Mouse (Mus musculus): Measurements from ENCODE around the gene Psg20.
"Not testable (repeated sequence)": the region's sequence is repeated elsewhere in the genome, so short reads cannot be mapped to it uniquely, and the experiment has no call there.

Gene Psg20

GRCm38 (mm10) chr7:18686085-18686484 lies at the start of gene Psg20:
TSS of gene Psg20 (minus strand) at chr7:18686185.
- in situ Hi-C loops (cut with MboI; ENCODE audit: low pct_unique_long_range_greater_than_20kb in 1 of 2, low sequenced_read_pairs in 2 of 2, unreplicated experiment in 1 of 2): loop anchor here in 1 of 2 experiments (25.0 kb wide), 1 partner anchor 449 kb away; the partner anchor contains the start of gene Mill1

- in situ Hi-C loops (cut with MboI; ENCODE audit: low pct_unique_long_range_greater_than_20kb in 1 of 2, low sequenced_read_pairs in 2 of 2, unreplicated experiment in 1 of 2): no loop called here
These were observed 48.5 kb upstream of the Psg20 start for GRCm38 (mm10) chr7:18734451-18734850.

GRCm38 (mm10) chr7:18733111-18733510 lies 47.1 kb upstream of the Psg20 start:
- in situ Hi-C loops (cut with MboI; ENCODE audit: low pct_unique_long_range_greater_than_20kb in 1 of 2, low sequenced_read_pairs in 2 of 2, unreplicated experiment in 1 of 2): no loop called here

GRCm38 (mm10) chr7:18728391-18728790 lies 42.4 kb upstream of the Psg20 start:
- in situ Hi-C loops (cut with MboI; ENCODE audit: low pct_unique_long_range_greater_than_20kb in 1 of 2, low sequenced_read_pairs in 2 of 2, unreplicated experiment in 1 of 2): loop anchor here in 1 of 2 experiments (10.0 kb wide), 1 partner anchor 66 kb away; the partner anchor contains the start of gene Psg19

GRCm38 (mm10) chr7:18725931-18726330 lies 39.9 kb upstream of the Psg20 start:
- in situ Hi-C loops (cut with MboI; ENCODE audit: low pct_unique_long_range_greater_than_20kb in 1 of 2, low sequenced_read_pairs in 2 of 2, unreplicated experiment in 1 of 2): loop anchor here in 1 of 2 experiments (10.0 kb wide), 1 partner anchor 69 kb away; the partner anchor contains the start of gene Psg19

GRCm38 (mm10) chr7:18724001-18724400 lies 38.0 kb upstream of the Psg20 start:
- in situ Hi-C loops (cut with MboI; ENCODE audit: low pct_unique_long_range_greater_than_20kb in 1 of 2, low sequenced_read_pairs in 2 of 2, unreplicated experiment in 1 of 2): loop anchor here (5.0 to 10.0 kb wide), 2 partner anchors 71 to 73 kb away; partner anchors contain the start of gene Psg19 (in 2 of the 2)

- in situ Hi-C loops (cut with MboI; ENCODE audit: low pct_unique_long_range_greater_than_20kb in 1 of 2, low sequenced_read_pairs in 2 of 2, unreplicated experiment in 1 of 2): no loop called here
These were observed 31.8 kb upstream of the Psg20 start, which contains the start of gene Psg22 for GRCm38 (mm10) chr7:18717790-18718189. TSS of gene Psg22 (plus strand) at chr7:18718090.

- in situ Hi-C loops (cut with MboI; ENCODE audit: low pct_unique_long_range_greater_than_20kb in 1 of 2, low sequenced_read_pairs in 2 of 2, unreplicated experiment in 1 of 2): no loop called here
These were observed 29.6 kb upstream of the Psg20 start for GRCm38 (mm10) chr7:18715546-18715945.

- in situ Hi-C loops (cut with MboI; ENCODE audit: low pct_unique_long_range_greater_than_20kb in 1 of 2, low sequenced_read_pairs in 2 of 2, unreplicated experiment in 1 of 2): no loop called here
These were observed 24.9 kb upstream of the Psg20 start for GRCm38 (mm10) chr7:18710846-18711245.

GRCm38 (mm10) chr7:18710331-18710730 lies 24.3 kb upstream of the Psg20 start:
- in situ Hi-C loops (cut with MboI; ENCODE audit: low pct_unique_long_range_greater_than_20kb in 1 of 2, low sequenced_read_pairs in 2 of 2, unreplicated experiment in 1 of 2): not testable (repeated sequence)

- in situ Hi-C loops (cut with MboI; ENCODE audit: low pct_unique_long_range_greater_than_20kb in 1 of 2, low sequenced_read_pairs in 2 of 2, unreplicated experiment in 1 of 2): loop anchor here in 1 of 2 experiments (25.0 kb wide), 1 partner anchor 448 kb away; the partner anchor contains the start of gene Mill1
These were observed 399 bp downstream of the Psg20 start for GRCm38 (mm10) chr7:18685586-18685985.

- in situ Hi-C loops (cut with MboI; ENCODE audit: low pct_unique_long_range_greater_than_20kb in 1 of 2, low sequenced_read_pairs in 2 of 2, unreplicated experiment in 1 of 2): loop anchor here in 1 of 2 experiments (25.0 kb wide), 1 partner anchor 442 kb away; the partner anchor contains the start of gene Mill1
These were observed 6.2 kb downstream of the Psg20 start for GRCm38 (mm10) chr7:18679772-18680171.

GRCm38 (mm10) chr7:18656625-18657024 lies 29.4 kb downstream of the Psg20 start, which contains the start of gene Psg21:
TSS of gene Psg21 (minus strand) at chr7:18656725.
- in situ Hi-C loops (cut with MboI; ENCODE audit: low pct_unique_long_range_greater_than_20kb in 1 of 2, low sequenced_read_pairs in 2 of 2, unreplicated experiment in 1 of 2): not testable (repeated sequence)

GRCm38 (mm10) chr7:18626921-18627320 lies 59.1 kb downstream of the Psg20 start:
- in situ Hi-C loops (cut with MboI; ENCODE audit: low pct_unique_long_range_greater_than_20kb in 1 of 2, low sequenced_read_pairs in 2 of 2, unreplicated experiment in 1 of 2): loop anchor here in 1 of 2 experiments (5.0 kb wide), 1 partner anchor 45 kb away; no protein-coding TSS in a partner anchor
